Mouse (Mus musculus): Measurements from ENCODE around the gene Gm8050.
"Not testable (repeated sequence)": the region's sequence is repeated elsewhere in the genome, so short reads cannot be mapped to it uniquely, and the experiment has no call there.

The Gm8050 gene

DNA sequence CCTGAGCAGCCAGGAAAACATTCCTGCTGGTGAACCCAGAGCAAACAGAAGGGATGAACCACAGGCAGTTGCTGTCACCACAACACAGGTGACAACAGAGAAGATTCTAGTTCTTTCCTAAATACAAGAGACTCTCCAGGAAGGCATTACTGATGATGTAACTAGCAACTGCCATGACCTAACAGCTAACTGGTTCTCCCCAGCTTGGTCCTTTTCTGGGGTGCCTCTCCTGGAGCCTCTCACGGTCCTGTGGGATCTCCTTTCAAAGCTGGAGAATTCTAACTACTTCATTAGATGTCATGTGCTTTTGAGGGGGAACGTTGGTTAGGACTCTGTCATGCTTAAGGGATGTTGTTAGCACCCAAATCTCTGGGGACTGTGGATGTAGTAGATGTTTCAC, at the start of gene Gm8050:
Gm8050 (minus strand) TSS at position 101 of the 400 bp plus-strand sequence.
- DNase-seq (ENCODE audit: low spot score in 2 of 2), result not testable (repeated sequence)

DNA sequence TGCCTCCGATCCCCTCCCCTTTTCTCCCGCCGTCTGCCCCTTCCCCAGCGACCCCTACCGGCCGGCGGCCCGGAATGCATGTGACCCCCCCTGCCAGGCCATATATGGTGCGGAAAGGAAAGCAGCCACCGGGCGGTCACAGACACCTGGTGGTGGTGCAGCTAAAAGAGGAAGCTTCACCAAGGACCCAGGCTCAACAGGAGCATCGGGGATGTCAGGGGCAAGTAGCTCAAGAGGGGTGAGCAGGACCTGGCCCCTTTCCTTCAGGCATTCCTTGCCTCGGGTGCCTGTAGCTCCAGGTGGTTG, 37.1 kb upstream of the Gm8050 start:
- not testable (repeated sequence) for DNase-seq (ENCODE audit: low spot score in 2 of 2)

DNA sequence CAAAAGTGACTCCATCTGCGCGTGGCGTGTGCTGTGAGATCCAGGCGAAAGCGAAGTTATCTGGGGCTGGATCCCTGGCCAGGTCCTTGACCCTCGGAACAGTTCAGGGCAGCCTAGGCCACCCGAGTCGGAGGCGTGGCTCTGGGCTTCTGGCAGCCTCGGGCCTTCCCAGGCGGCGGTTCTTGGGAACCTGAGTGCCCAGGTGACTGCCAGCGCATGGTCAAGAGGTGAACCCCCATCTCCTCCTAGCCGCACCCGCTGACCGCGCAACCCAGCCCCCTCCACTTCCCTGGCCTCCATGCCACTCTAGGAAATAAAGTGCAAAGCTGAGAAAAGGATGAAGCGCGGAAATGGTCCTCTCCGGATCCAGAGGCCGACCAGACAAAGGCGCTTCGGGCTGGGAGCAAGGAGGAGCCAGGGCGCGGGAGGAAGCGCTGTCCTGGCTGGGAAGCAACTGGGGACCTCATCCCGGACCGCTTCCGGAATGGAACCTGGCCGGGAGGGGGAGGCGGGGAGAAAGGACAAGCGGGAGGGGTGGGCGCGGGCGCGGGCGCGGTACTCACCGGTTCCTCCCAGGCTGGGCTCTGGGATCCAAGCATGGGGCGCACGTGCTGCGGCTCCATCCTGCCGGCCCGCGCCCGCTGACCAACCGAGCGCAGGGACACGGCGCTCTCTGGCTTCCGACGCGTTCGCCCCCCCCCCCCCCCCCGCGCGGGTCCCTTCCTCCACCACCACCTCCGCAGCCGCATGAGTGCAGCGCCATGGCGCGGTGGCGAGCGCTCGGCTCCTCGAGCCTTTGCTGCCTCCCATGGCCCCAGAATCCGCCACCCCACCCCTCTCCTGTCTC, 36.6 kb upstream of the Gm8050 start:
- DNase-seq (ENCODE audit: low spot score in 2 of 2), result peak; percentile 15 to 42

DNA sequence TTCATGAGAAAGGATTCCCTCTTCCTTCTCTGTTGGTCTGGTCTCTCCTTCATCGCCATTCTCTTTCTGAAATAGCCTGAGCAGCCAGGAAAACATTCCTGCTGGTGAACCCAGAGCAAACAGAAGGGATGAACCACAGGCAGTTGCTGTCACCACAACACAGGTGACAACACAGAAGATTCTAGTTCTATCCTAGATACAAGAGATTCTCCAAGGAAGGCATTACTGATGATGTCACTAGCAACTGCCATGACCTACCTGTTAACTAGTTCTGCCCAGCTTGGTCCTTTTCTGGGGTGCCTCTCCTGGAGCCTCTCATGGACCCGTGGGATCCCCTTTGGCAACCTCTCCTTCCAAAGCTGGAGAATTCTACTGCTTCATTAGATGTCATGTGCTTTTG, 22.2 kb upstream of the Gm8050 start, which contains the start of gene Gm3636:
Gm3636 (minus strand) TSS at position 101 of the 400 bp plus-strand sequence.
- DNase-seq (ENCODE audit: low spot score in 2 of 2), result not testable (repeated sequence)

DNA sequence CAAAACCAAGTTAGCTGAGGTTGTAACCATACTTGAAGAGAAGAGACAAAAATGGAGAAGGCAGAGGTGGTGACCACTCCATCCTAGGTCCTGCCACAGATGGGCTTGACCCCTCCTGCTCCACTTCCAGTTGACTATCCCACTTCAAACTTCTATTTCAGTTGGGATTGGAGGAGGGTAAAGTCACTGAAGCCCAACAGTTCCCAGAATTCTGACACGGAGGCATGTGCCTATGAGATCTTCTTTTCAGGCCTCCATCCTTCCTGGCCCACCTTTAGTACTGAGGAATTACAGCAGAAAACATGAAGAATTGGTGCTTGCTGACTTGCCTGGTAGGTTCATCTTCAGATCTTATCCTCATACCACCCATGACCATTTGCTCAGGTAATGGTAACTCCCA, 36.0 kb downstream of the Gm8050 start, which contains the start of gene Gm10251:
Gm10251 (minus strand) TSS at position 101 of the 400 bp plus-strand sequence.
- DNase-seq (ENCODE audit: low spot score in 2 of 2), result not testable (repeated sequence)

Data from urinary bladder, postnatal 4 days (tissue).